Mouse (Mus musculus): ENCODE measurements around the gene Mbnl2. TPM values are rescaled to one million over a fixed set of nuclear protein-coding genes. Genes with fewer than 3 reads are reported as not detected.

Gene Mbnl2
- polyA plus RNA-seq, 1 experiment = 163 TPM

GRCm38 (mm10) chr14:120287987-120288275 lies 12.5 kb downstream of the Mbnl2 start:
- H3K4me1 ChIP-seq (ENCODE audit: control insufficient read depth, insufficient read depth, low read length) = peaks cover 32% of the 10 kb centered on the region
- no peaks in the 10 kb centered on the region for H3K27me3 ChIP-seq (ENCODE audit: control insufficient read depth, insufficient read depth, low read length)
- H3K27ac ChIP-seq (ENCODE audit: insufficient read depth, low read length) = no peak overlapping the region
- no peak for DNase-seq
- H3K4me3 ChIP-seq (replicated peaks; ENCODE audit: insufficient read depth, low read depth, low read length) = no peak overlapping the region
- no peak for TF ChIP-seq POLR2A (IDR thresholded peaks at IDR 0.05; ENCODE audit: borderline replicate concordance, insufficient read depth, low read length)
- TF ChIP-seq CTCF (IDR thresholded peaks at IDR 0.05; ENCODE audit: borderline replicate concordance, insufficient read depth, low read depth, low read length) = no peak

DNA sequence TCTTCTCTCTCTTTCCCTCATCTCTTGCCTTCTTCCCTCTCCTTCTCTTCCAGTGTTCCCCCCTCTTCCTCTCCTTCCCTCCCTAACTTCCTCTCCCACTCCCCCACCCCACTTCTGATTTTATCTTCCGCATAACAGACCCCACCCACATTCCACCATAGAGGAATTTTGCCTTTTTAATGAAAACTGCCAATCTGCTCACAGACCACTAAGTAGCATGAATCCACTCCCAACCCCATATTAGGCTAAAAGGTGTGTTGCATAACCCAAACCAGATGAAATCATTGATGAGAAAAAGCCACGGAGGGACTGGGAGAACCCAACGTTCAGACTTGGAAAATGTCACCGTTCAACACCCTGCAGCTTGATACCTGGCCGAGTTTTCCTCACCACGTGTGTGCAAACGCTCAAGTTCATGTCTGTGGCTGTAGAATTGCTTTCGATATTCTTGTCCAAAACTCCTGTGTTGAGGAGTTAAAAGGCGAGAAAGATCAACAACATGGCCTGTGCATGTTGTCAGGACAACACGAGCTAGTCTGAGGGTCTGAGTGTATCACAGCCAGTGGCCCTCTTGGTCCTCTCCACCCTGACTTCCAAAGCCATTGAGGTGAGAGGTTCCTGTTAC lies 13.0 kb downstream of the Mbnl2 start:
- DNase-seq = no peak
- Histone ChIP-seq H3K27ac (ENCODE audit: insufficient read depth, low read length) (no peak overlapping the region), H3K27me3 (ENCODE audit: control insufficient read depth, insufficient read depth, low read length) (no peaks in the 10 kb centered on the region), H3K4me3 (replicated peaks; ENCODE audit: insufficient read depth, low read depth, low read length) (no peak overlapping the region), H3K4me1 (ENCODE audit: control insufficient read depth, insufficient read depth, low read length) (peaks cover 31% of the 10 kb centered on the region)
- TF ChIP-seq POLR2A (IDR thresholded peaks at IDR 0.05; ENCODE audit: borderline replicate concordance, insufficient read depth, low read length) (no peak), CTCF (IDR thresholded peaks at IDR 0.05; ENCODE audit: borderline replicate concordance, insufficient read depth, low read depth, low read length) (no peak)
- WGBS = 36% methylated on average over 10 of the region's 10 CpGs

- Histone ChIP-seq H3K4me3 (replicated peaks; ENCODE audit: insufficient read depth, low read depth, low read length) (no peak overlapping the region), H3K4me1 (ENCODE audit: control insufficient read depth, insufficient read depth, low read length) (peaks cover 28% of the 10 kb centered on the region), H3K27ac (ENCODE audit: insufficient read depth, low read length) (0 out of 2 replicates have a peak overlapping the region, but pooled peaks have one; percentile 10), H3K27me3 (ENCODE audit: control insufficient read depth, insufficient read depth, low read length) (no peaks in the 10 kb centered on the region)
- no peak for DNase-seq
- WGBS = 29% methylated on average over 9 of the region's 9 CpGs
- TF ChIP-seq POLR2A (IDR thresholded peaks at IDR 0.05; ENCODE audit: borderline replicate concordance, insufficient read depth, low read length) (no peak), CTCF (IDR thresholded peaks at IDR 0.05; ENCODE audit: borderline replicate concordance, insufficient read depth, low read depth, low read length) (no peak)
Observed at GRCm38 (mm10) chr14:120289065-120289464, 13.6 kb downstream of the Mbnl2 start.

- Histone ChIP-seq H3K27me3 (ENCODE audit: control insufficient read depth, insufficient read depth, low read length) (no peaks in the 10 kb centered on the region), H3K4me1 (ENCODE audit: control insufficient read depth, insufficient read depth, low read length) (peaks cover 28% of the 10 kb centered on the region), H3K27ac (ENCODE audit: insufficient read depth, low read length) (0 out of 2 replicates have a peak overlapping the region, but pooled peaks have one; percentile 10), H3K4me3 (replicated peaks; ENCODE audit: insufficient read depth, low read depth, low read length) (no peak overlapping the region)
- no peak for DNase-seq
- 71% methylated on average over 7 of the region's 7 CpGs for WGBS
- TF ChIP-seq POLR2A (IDR thresholded peaks at IDR 0.05; ENCODE audit: borderline replicate concordance, insufficient read depth, low read length) (no peak), CTCF (IDR thresholded peaks at IDR 0.05; ENCODE audit: borderline replicate concordance, insufficient read depth, low read depth, low read length) (no peak)
Observed at GRCm38 (mm10) chr14:120289528-120289927, 14.1 kb downstream of the Mbnl2 start.

- H3K4me1 ChIP-seq (ENCODE audit: control insufficient read depth, insufficient read depth, low read length) = peaks cover 34% of the 10 kb centered on the region
- H3K4me3 ChIP-seq (replicated peaks; ENCODE audit: insufficient read depth, low read depth, low read length) = no peak overlapping the region
- 59% methylated on average over 13 of the region's 13 CpGs for WGBS
- no peak for TF ChIP-seq CTCF (IDR thresholded peaks at IDR 0.05; ENCODE audit: borderline replicate concordance, insufficient read depth, low read depth, low read length)
- no peak for TF ChIP-seq POLR2A (IDR thresholded peaks at IDR 0.05; ENCODE audit: borderline replicate concordance, insufficient read depth, low read length)
- no peaks in the 10 kb centered on the region for H3K27me3 ChIP-seq (ENCODE audit: control insufficient read depth, insufficient read depth, low read length)
- no peak for DNase-seq
- no peak overlapping the region for H3K27ac ChIP-seq (ENCODE audit: insufficient read depth, low read length)
Observed at GRCm38 (mm10) chr14:120291226-120291757, 15.8 kb downstream of the Mbnl2 start.

GRCm38 (mm10) chr14:120292133-120292532 lies 16.7 kb downstream of the Mbnl2 start:
- Histone ChIP-seq H3K4me3 (replicated peaks; ENCODE audit: insufficient read depth, low read depth, low read length) (no peak overlapping the region), H3K27ac (ENCODE audit: insufficient read depth, low read length) (no peak overlapping the region), H3K27me3 (ENCODE audit: control insufficient read depth, insufficient read depth, low read length) (no peaks in the 10 kb centered on the region), H3K4me1 (ENCODE audit: control insufficient read depth, insufficient read depth, low read length) (peaks cover 33% of the 10 kb centered on the region)
- no peak for TF ChIP-seq CTCF (IDR thresholded peaks at IDR 0.05; ENCODE audit: borderline replicate concordance, insufficient read depth, low read depth, low read length)
- TF ChIP-seq POLR2A (IDR thresholded peaks at IDR 0.05; ENCODE audit: borderline replicate concordance, insufficient read depth, low read length) = no peak
- DNase-seq = no peak
- WGBS = 62% methylated on average over 5 of the region's 5 CpGs

- DNase-seq = no peak
- Histone ChIP-seq H3K27ac (ENCODE audit: insufficient read depth, low read length) (no peak overlapping the region), H3K4me1 (ENCODE audit: control insufficient read depth, insufficient read depth, low read length) (peaks cover 31% of the 10 kb centered on the region), H3K27me3 (ENCODE audit: control insufficient read depth, insufficient read depth, low read length) (no peaks in the 10 kb centered on the region), H3K4me3 (replicated peaks; ENCODE audit: insufficient read depth, low read depth, low read length) (no peak overlapping the region)
- 76% methylated on average over 6 of the region's 6 CpGs for WGBS
- no peak for TF ChIP-seq POLR2A (IDR thresholded peaks at IDR 0.05; ENCODE audit: borderline replicate concordance, insufficient read depth, low read length)
- TF ChIP-seq CTCF (IDR thresholded peaks at IDR 0.05; ENCODE audit: borderline replicate concordance, insufficient read depth, low read depth, low read length) = no peak
Observed at GRCm38 (mm10) chr14:120292617-120293195, 17.2 kb downstream of the Mbnl2 start.

DNA sequence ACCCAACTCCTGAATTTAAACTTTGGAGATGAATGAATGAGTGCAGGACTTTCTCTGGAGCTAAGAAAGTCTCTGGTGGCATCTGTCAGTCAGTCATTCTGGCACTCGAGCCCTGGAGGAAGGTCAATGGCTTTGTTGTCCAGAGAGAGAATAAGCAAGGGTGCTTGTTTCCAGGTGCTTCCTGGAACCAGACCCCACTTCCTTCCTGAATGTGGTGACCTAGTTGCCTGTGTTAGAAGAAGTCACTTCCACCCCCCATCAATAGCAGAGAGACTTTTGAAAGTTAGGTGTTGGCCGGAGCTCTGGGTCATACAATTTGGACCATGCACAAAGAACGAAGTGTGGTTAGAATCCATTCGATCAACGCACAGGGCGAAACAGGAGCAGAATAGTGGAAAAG lies 19.0 kb downstream of the Mbnl2 start:
- TF ChIP-seq CTCF (IDR thresholded peaks at IDR 0.05; ENCODE audit: borderline replicate concordance, insufficient read depth, low read depth, low read length) = no peak
- TF ChIP-seq POLR2A (IDR thresholded peaks at IDR 0.05; ENCODE audit: borderline replicate concordance, insufficient read depth, low read length) = no peak
- Histone ChIP-seq H3K27ac (ENCODE audit: insufficient read depth, low read length) (peak overlapping the region; percentile 23; the same call in 1 of the 2 replicates), H3K27me3 (ENCODE audit: control insufficient read depth, insufficient read depth, low read length) (no peaks in the 10 kb centered on the region), H3K4me3 (replicated peaks; ENCODE audit: insufficient read depth, low read depth, low read length) (no peak overlapping the region), H3K4me1 (ENCODE audit: control insufficient read depth, insufficient read depth, low read length) (peaks cover 22% of the 10 kb centered on the region)
- no peak for DNase-seq
- 75% methylated on average over 6 of the region's 6 CpGs for WGBS
